ENCODE assay signal across 9 mouse cellular contexts in genomic region chr11:98970191-98970925, GRCm38 (mm10). TPM values are rescaled to one million over a fixed set of nuclear protein-coding genes. Genes with fewer than 3 reads are reported as not detected.
DNase-seq lines count a peak whose midpoint lies in the region; ATAC-seq lines count a peak whose summit lies in the region.
"Had no signal": no experiment of that assay in that cellular context is flagged by ENCODE, and none has a peak within 500 bp of the region (broad histone marks: within the 10 kb centered on the region; RNA-seq: fewer than 3 reads in every experiment).

No protein-coding gene starts in this region.

- no peak overlapping the region for H3K27ac ChIP-seq in kidney, embryonic 14.5 days (ENCODE audit: low read depth, low read length)
- peak overlapping the region; percentile 99 for H3K27ac ChIP-seq in hindbrain, embryonic 11.5 days (ENCODE audit: low read depth, low read length)
- H3K27ac ChIP-seq in midbrain, embryonic 14.5 days (replicated peaks; ENCODE audit: low read depth, low read length) = peak overlapping the region; percentile 81
- H3K27ac ChIP-seq: macrophage had no signal

- H3K4me1 ChIP-seq in kidney, embryonic 14.5 days (ENCODE audit: control insufficient read depth, insufficient read depth, low read length) = peaks cover 59% of the 10 kb centered on the region
- H3K4me1 ChIP-seq in hindbrain, embryonic 11.5 days (replicated peaks; ENCODE audit: control insufficient read depth, insufficient read depth, low read length) = peaks cover 50% of the 10 kb centered on the region
- H3K4me1 ChIP-seq in midbrain, embryonic 14.5 days (ENCODE audit: control insufficient read depth, insufficient read depth, low read length) = peaks cover 64% of the 10 kb centered on the region

- ATAC-seq in kidney, embryonic 14.5 days (ENCODE audit: low FRiP score, low TSS enrichment) = no peak
- ATAC-seq in hindbrain, embryonic 11.5 days (ENCODE audit: low FRiP score) = no peak
- ATAC-seq in midbrain, embryonic 14.5 days (ENCODE audit: low FRiP score, low TSS enrichment) = no peak
- no peak for ATAC-seq in megakaryocyte progenitor cell, adult 5-6 weeks (replicated peaks; ENCODE audit: poor library complexity)

- no peak overlapping the region for H3K4me2 ChIP-seq in kidney, embryonic 14.5 days (replicated peaks; ENCODE audit: low read depth, low read length)
- H3K4me2 ChIP-seq in hindbrain, embryonic 11.5 days (replicated peaks; ENCODE audit: low read depth, low read length) = peak overlapping the region; percentile 60
- H3K4me2 ChIP-seq in midbrain, embryonic 14.5 days (ENCODE audit: low read length) = peak overlapping the region; percentile 48; the same call in 1 of the 2 replicates

- H3K9ac ChIP-seq in kidney, embryonic 14.5 days (ENCODE audit: low read depth, low read length) = no peak overlapping the region; the same call in 1 of the 2 replicates
- H3K9ac ChIP-seq in hindbrain, embryonic 11.5 days (ENCODE audit: low read depth, low read length) = peak overlapping the region; percentile 32
- no peak overlapping the region for H3K9ac ChIP-seq in midbrain, embryonic 14.5 days (replicated peaks; ENCODE audit: low read length)

- DNase-seq in kidney, adult 11 months = peak; percentile 90
- peak; percentile 34 for DNase-seq in cerebellum, adult 9-11 months
- DNase-seq in hindbrain, embryonic 11.5 days (ENCODE audit: low spot score) = no peak
- peak; percentile 60 for DNase-seq in midbrain, embryonic 14.5 days
- no peak for DNase-seq in ovary, adult 18-20 months (ENCODE audit: low spot score)
- no peak for DNase-seq in adipocyte (ENCODE audit: low spot score)

- H3K9me3 ChIP-seq in kidney, embryonic 14.5 days (ENCODE audit: control insufficient read depth, low read length) = no peaks in the 10 kb centered on the region
- no peaks in the 10 kb centered on the region for H3K9me3 ChIP-seq in hindbrain, embryonic 11.5 days (ENCODE audit: control insufficient read depth, low read length)
- no peaks in the 10 kb centered on the region for H3K9me3 ChIP-seq in midbrain, embryonic 14.5 days (ENCODE audit: control insufficient read depth, low read length)

- WGBS in kidney, embryonic 14.5 days = 67% methylated on average over 29 of the region's 29 CpGs
- 49% methylated on average over 29 of the region's 29 CpGs for WGBS in hindbrain, embryonic 11.5 days
- WGBS in midbrain, embryonic 14.5 days = 54% methylated on average over 29 of the region's 29 CpGs

- peaks cover 73% of the 10 kb centered on the region for H3K36me3 ChIP-seq in kidney, embryonic 14.5 days (ENCODE audit: control insufficient read depth, insufficient read depth, low read length)
- no peaks in the 10 kb centered on the region for H3K36me3 ChIP-seq in hindbrain, embryonic 11.5 days (ENCODE audit: control insufficient read depth, insufficient read depth, low read length)
- H3K36me3 ChIP-seq in midbrain, embryonic 14.5 days (ENCODE audit: control insufficient read depth, insufficient read depth, low read length) = peaks cover 17% of the 10 kb centered on the region; the same call in 1 of the 2 replicates

- H3K4me3 ChIP-seq in kidney, embryonic 14.5 days (ENCODE audit: low read length) = no peak overlapping the region
- peak overlapping the region; percentile 23 for H3K4me3 ChIP-seq in hindbrain, embryonic 11.5 days (ENCODE audit: low read depth, low read length)
- H3K4me3 ChIP-seq in midbrain, embryonic 14.5 days (replicated peaks; ENCODE audit: low read depth, low read length) = no peak overlapping the region

- no peaks in the 10 kb centered on the region for H3K27me3 ChIP-seq in kidney, embryonic 14.5 days (ENCODE audit: control insufficient read depth, insufficient read depth, low read length)
- H3K27me3 ChIP-seq in hindbrain, embryonic 11.5 days (ENCODE audit: control insufficient read depth, insufficient read depth, low read length) = no peaks in the 10 kb centered on the region
- no peaks in the 10 kb centered on the region for H3K27me3 ChIP-seq in midbrain, embryonic 14.5 days (ENCODE audit: control insufficient read depth, insufficient read depth, low read length)

RNA-seq across cellular contexts. Expression of gene Gjd3, which starts 12.5 kb away (rescaled TPM):
- 0.64 TPM in 1 of 2 replicates, not detected in the other for polyA plus RNA-seq in kidney, embryonic 14.5 days (2014; fragmentation: Nextera tagmentation; extraction: Ambion mirVana)
- polyA plus RNA-seq in hindbrain, embryonic 11.5 days (2014; fragmentation: Nextera tagmentation; extraction: Ambion mirVana) = 0.28 and 0.74 TPM in 2 replicates
- 0.70 and 2.0 TPM in 2 replicates for polyA plus RNA-seq in midbrain, embryonic 14.5 days (2014; fragmentation: Nextera tagmentation; extraction: Ambion mirVana)
- total RNA-seq in megakaryocyte progenitor cell, adult 5-6 weeks (2015) = not detected in 2 replicates
- total RNA-seq in megakaryocyte progenitor cell, adult 5-6 weeks (2017) = not detected in 2 replicates
- polyA plus RNA-seq: macrophage had no signal

RNA-seq across cellular contexts. Expression of gene Rara, which starts 42.7 kb away (rescaled TPM):
- polyA plus RNA-seq in kidney, embryonic 14.5 days (2014; fragmentation: Nextera tagmentation; extraction: Ambion mirVana) = 27.7 and 36.7 TPM in 2 replicates
- 48.3 and 51.2 TPM in 2 replicates for polyA plus RNA-seq in hindbrain, embryonic 11.5 days (2014; fragmentation: Nextera tagmentation; extraction: Ambion mirVana)
- 8.8 and 11.0 TPM in 2 replicates for polyA plus RNA-seq in midbrain, embryonic 14.5 days (2014; fragmentation: Nextera tagmentation; extraction: Ambion mirVana)
- 4.4 and 5.9 TPM in 2 replicates for total RNA-seq in megakaryocyte progenitor cell, adult 5-6 weeks (2015)
- total RNA-seq in megakaryocyte progenitor cell, adult 5-6 weeks (2017) = 1.6 and 2.2 TPM in 2 replicates

RNA-seq across cellular contexts. Expression of gene Top2a, which starts 53.6 kb away (rescaled TPM):
- 284 and 300 TPM in 2 replicates for polyA plus RNA-seq in kidney, embryonic 14.5 days (2014; fragmentation: Nextera tagmentation; extraction: Ambion mirVana)
- 332 and 333 TPM in 2 replicates for polyA plus RNA-seq in hindbrain, embryonic 11.5 days (2014; fragmentation: Nextera tagmentation; extraction: Ambion mirVana)
- polyA plus RNA-seq in midbrain, embryonic 14.5 days (2014; fragmentation: Nextera tagmentation; extraction: Ambion mirVana) = 24.9 and 67.9 TPM in 2 replicates
- total RNA-seq in megakaryocyte progenitor cell, adult 5-6 weeks (2015) = 284 and 285 TPM in 2 replicates
- 584 and 646 TPM in 2 replicates for total RNA-seq in megakaryocyte progenitor cell, adult 5-6 weeks (2017)

Comparison
In these comparisons a context has a peak if more than half of its experiments do, and no peak if none do; other contexts are left out.
1. DNase-seq: peak in kidney, adult 11 months (single experiment), cerebellum, adult 9-11 months (single experiment) and midbrain, embryonic 14.5 days (single experiment); none in hindbrain, embryonic 11.5 days (single experiment), ovary, adult 18-20 months (single experiment) and adipocyte (single experiment).